Mouse (Mus musculus): ENCODE measurements around the gene Adamtsl1.

DNA sequence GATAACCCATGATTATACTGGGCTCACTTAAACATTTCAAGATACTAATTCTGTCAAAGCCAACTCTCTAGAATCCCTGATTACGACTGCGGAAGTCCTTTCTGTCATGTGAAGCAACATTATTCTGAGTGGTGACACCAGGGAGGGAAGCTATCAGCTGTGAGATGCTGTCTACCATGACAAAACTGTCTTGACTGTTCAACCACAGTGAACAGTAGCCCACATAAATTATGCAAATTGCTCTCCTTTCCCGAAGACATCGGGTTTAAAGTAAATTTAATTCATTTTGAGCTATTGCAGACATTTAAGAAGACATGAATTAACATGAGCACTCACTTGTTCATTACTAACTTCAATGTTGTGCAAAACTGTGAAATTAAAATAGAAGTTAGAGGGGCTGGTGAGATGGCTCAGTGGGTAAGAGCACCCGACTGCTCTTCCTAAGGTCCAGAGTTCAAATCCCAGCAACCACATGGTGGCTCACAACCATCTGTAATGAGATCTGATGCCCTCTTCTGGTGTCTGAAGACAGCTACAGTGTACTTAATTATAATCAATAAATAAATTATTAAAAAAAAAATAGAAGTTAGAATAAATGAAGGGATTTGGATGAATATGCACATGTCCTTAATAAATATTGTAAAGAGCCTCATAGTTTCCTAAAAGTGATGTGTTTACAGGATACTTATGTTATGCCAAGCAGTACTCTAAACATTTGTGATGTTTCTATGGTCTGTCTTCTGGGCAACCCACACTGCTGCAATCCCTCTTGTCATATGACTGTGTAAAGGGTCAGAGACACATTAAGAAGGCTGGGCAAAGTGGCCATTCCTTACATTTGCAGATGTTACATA, 249.4 kb downstream of the Adamtsl1 start:
- TF ChIP-seq CTCF (IDR thresholded peaks at IDR 0.05; ENCODE audit: low read depth), result no peak
- TF ChIP-seq EP300 (IDR thresholded peaks at IDR 0.05; ENCODE audit: low read depth), result no peak
